Mouse (Mus musculus): Measurements from ENCODE around the gene Chst5. TPM values are rescaled to one million over a fixed set of nuclear protein-coding genes. Genes with fewer than 3 reads are reported as not detected.

Chst5 gene
- polyA plus RNA-seq, 1 experiment: 1.2 TPM

DNA sequence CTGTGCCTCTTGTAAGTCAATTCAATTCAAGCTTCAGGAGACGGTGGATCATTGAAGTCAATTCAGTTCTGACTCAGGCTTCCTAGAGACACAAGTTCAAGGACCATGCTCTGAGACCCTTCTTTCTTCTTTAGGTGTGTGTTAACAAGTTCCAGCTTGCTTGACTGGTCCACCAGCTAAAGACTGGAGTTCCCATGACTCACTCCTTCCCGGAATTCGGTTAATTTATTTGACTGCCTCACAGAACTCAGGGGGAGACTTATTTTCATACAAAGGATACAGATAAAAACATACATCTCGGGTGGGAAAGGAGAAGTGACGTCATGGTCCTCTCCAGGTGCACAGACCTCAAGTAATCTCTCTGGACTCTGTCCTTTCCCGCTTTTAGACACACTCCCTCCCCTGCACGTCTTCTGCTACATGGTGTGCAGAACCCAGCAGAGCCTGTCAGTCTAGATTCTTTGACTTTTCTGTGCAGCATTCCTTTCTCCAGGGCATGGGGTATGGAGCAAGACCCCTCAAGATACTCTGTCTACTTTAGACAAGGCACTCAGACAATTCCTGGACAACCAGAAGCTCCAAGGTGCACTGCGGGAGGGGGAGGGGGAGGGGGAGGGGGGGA, 4.6 kb downstream of the Chst5 start:
- Histone ChIP-seq H3K4me1 (ENCODE audit: control insufficient read depth, insufficient read depth, low read length) (no peaks in the 10 kb centered on the region), H3K27ac (ENCODE audit: insufficient read depth, low read length) (no peak overlapping the region), H3K4me3 (ENCODE audit: insufficient read depth, low read length) (no peak overlapping the region)
- TF ChIP-seq POLR2A (IDR thresholded peaks at IDR 0.05; ENCODE audit: extremely low read depth, insufficient read depth, low read length) (no peak), CTCF (IDR thresholded peaks at IDR 0.05; ENCODE audit: extremely low read depth, insufficient read depth, low read length) (no peak)

DNA sequence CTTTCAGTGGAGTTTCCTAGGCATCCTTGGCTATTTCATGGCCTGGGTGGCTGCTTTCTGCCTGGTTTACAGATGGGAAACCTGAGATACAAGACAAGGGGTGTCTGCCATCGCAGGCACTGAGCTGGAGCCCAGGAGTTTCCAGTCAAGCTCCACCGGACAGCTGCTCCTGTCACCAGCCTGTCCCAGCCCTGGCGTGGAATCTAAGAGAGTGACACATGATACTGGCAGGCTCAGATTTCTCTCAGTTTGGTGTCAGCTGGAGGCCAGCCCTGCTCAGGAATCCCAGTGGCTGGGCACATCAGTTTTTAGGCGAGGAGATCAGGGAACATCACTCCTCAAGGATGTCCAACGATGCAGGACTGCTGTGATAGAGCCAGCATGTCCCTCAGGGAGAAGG, 8.2 kb downstream of the Chst5 start:
- no peak for TF ChIP-seq CTCF (IDR thresholded peaks at IDR 0.05; ENCODE audit: extremely low read depth, insufficient read depth, low read length)
- TF ChIP-seq POLR2A (IDR thresholded peaks at IDR 0.05; ENCODE audit: extremely low read depth, insufficient read depth, low read length): no peak
- Histone ChIP-seq H3K4me1 (ENCODE audit: control insufficient read depth, insufficient read depth, low read length) (no peaks in the 10 kb centered on the region), H3K27ac (ENCODE audit: insufficient read depth, low read length) (no peak overlapping the region), H3K4me3 (ENCODE audit: insufficient read depth, low read length) (no peak overlapping the region)

DNA sequence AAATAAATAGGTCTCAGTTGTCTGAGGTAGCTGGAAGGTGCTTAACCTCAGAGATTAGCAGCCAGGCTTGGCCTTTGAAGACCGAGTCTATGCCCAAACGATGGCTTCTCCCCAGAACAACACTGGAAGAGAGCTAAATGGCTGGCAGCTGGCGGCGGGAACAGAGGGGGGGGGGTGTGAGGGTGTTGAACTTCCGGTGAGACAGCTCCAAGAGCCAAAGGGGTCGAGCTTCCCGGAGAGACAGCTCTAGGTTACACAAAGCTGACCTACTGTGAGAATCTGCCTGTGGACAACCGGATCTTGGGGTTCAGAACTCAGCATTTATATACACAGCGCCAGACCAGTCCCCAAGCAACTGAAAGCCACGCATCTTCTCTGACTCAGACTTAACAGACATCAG, 11.7 kb downstream of the Chst5 start:
- H3K4me1 ChIP-seq (ENCODE audit: control insufficient read depth, insufficient read depth, low read length): no peaks in the 10 kb centered on the region
- H3K27ac ChIP-seq (ENCODE audit: insufficient read depth, low read length): no peak overlapping the region
- TF ChIP-seq CTCF (IDR thresholded peaks at IDR 0.05; ENCODE audit: extremely low read depth, insufficient read depth, low read length) (no peak), POLR2A (IDR thresholded peaks at IDR 0.05; ENCODE audit: extremely low read depth, insufficient read depth, low read length) (no peak)
- H3K4me3 ChIP-seq (ENCODE audit: insufficient read depth, low read length): no peak overlapping the region

DNA sequence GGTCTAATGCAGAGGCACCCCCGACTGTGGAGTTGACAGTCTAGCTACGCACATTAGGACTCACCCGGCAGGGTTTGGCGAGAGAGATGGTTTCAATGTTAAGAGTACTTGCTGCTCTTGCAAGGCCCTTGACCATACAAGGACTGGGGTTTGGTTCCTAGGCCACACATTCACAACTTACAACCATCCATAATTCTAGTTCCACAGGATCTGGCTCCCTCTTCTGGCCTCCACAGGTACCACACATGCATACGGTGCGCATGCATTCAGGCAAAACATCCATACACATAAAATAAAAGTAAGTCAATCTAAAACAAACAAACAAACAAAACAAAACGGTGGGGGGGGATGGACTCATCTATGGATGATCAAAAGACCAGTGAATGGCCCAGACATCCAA, 15.3 kb downstream of the Chst5 start:
- H3K4me3 ChIP-seq (ENCODE audit: insufficient read depth, low read length): no peak overlapping the region
- TF ChIP-seq POLR2A (IDR thresholded peaks at IDR 0.05; ENCODE audit: extremely low read depth, insufficient read depth, low read length): no peak
- TF ChIP-seq CTCF (IDR thresholded peaks at IDR 0.05; ENCODE audit: extremely low read depth, insufficient read depth, low read length): 0 out of 2 replicates have a peak, but pooled peaks have one; percentile 10
- H3K4me1 ChIP-seq (ENCODE audit: control insufficient read depth, insufficient read depth, low read length): no peaks in the 10 kb centered on the region
- no peak overlapping the region for H3K27ac ChIP-seq (ENCODE audit: insufficient read depth, low read length)

DNA sequence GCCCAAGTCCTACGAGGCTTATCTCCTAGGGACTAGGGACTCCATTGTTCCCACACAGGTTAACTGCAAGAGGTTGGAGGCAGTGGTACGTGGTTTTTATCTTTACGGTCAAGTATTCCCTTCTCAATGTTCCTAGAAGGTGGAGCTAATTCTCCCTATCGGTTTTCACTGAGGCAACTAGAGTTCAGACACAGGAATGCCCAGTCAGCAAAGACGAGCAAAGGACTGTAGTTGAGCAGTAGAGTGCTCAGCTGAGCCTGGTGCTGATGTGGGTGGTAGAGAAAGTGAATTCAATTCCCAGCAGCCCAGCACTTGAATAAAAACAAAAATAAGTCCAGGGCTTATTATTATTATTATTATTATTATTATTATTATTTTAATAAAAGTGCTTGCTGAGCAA, 17.6 kb downstream of the Chst5 start:
- Histone ChIP-seq H3K4me1 (ENCODE audit: control insufficient read depth, insufficient read depth, low read length) (no peaks in the 10 kb centered on the region), H3K27ac (ENCODE audit: insufficient read depth, low read length) (no peak overlapping the region), H3K4me3 (ENCODE audit: insufficient read depth, low read length) (no peak overlapping the region)
- TF ChIP-seq POLR2A (IDR thresholded peaks at IDR 0.05; ENCODE audit: extremely low read depth, insufficient read depth, low read length) (no peak), CTCF (IDR thresholded peaks at IDR 0.05; ENCODE audit: extremely low read depth, insufficient read depth, low read length) (no peak)

DNA sequence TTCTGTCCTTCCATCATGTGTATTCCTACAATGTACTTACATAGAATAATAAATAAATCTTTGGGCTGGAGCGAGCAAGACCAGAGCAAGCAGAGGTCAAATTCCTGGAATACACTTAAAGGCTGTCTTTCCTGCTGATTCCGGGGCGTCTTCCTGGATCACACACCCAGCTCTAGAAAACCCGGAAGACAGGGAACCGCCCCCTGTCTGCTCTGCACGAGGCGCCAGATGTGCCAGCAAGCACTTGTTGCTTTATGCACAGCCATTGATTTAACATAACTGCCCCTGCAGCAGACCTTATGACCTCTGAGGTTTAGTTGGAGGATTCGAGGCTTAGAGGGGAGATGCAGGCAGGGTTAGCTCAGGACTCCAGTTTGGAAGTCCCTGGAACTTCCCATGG, 18.3 kb downstream of the Chst5 start:
- Histone ChIP-seq H3K4me3 (ENCODE audit: insufficient read depth, low read length) (no peak overlapping the region), H3K27ac (ENCODE audit: insufficient read depth, low read length) (no peak overlapping the region), H3K4me1 (ENCODE audit: control insufficient read depth, insufficient read depth, low read length) (no peaks in the 10 kb centered on the region)
- no peak for TF ChIP-seq CTCF (IDR thresholded peaks at IDR 0.05; ENCODE audit: extremely low read depth, insufficient read depth, low read length)
- no peak for TF ChIP-seq POLR2A (IDR thresholded peaks at IDR 0.05; ENCODE audit: extremely low read depth, insufficient read depth, low read length)

DNA sequence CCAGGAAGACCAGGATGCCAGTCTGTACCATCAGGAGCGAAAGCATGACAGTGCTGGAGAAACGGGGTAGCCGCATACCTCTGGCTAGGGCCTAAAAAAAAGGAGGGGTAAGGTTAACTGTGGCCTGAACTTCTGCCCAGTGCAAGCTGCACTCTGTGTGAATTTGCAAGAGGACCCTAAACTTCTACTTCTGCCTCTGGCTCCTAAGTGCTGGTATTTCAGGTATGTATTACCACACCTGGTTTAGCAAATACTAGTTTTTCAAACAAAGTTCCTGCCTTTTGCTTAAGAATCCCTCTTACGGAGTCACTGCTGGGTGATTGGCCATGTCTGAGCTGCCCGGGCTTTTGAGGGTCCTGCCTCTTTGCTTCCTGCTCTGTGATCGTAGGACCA, 19.3 kb downstream of the Chst5 start:
- H3K4me1 ChIP-seq (ENCODE audit: control insufficient read depth, insufficient read depth, low read length): no peaks in the 10 kb centered on the region
- H3K4me3 ChIP-seq (ENCODE audit: insufficient read depth, low read length): no peak overlapping the region
- H3K27ac ChIP-seq (ENCODE audit: insufficient read depth, low read length): no peak overlapping the region
- TF ChIP-seq CTCF (IDR thresholded peaks at IDR 0.05; ENCODE audit: extremely low read depth, insufficient read depth, low read length) (no peak), POLR2A (IDR thresholded peaks at IDR 0.05; ENCODE audit: extremely low read depth, insufficient read depth, low read length) (no peak)

DNA sequence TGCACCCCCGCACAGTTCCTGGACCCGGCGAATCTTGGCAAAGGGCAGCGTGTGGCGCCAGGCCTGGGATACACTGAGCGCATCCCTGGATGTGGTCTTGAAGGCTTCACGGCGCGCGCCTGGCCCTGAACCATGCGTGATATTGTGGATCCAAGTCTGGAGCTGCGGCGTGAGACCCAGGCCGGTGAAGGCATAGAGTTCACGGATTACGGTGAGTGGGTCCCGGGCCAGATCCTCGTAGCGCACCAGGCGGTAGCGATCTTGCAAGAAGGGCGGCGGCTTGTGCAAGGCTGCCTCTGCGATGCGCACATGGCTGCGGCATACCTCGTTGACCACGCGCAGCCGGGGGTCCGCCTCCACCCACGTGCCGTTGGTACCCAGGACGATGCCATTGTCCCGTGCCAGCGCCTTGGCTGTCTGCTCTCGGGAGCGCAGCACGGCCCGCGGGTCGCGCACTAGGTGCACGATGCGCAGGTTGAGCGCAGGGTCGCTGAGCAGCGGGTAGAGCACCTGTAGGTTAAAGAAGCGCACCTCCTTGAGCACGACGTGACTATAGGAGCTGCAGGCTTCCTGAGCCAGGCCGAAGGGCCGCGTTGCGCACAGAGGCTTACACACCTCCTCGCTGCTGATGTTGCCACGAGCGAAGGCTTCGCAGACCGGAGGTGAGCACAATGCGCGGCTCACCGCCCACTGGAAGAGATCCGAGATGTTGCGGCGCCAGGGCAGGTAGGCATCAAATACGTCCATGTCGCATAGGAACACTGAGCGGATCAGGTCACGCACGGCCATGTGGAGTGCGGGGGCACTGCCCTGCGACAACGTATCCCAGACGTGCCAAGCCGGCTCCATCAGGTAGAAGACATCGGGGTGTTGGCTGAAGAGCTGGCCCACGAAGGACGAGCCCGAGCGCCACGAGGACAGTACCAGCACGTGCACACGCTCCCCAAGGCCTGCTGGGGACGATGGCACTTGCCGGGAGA, 20.0 kb downstream of the Chst5 start:
- Histone ChIP-seq H3K4me1 (ENCODE audit: control insufficient read depth, insufficient read depth, low read length) (no peaks in the 10 kb centered on the region), H3K4me3 (ENCODE audit: insufficient read depth, low read length) (peak overlapping the region; percentile 32; the same call in 1 of the 2 replicates), H3K27ac (ENCODE audit: insufficient read depth, low read length) (no peak overlapping the region)
- TF ChIP-seq POLR2A (IDR thresholded peaks at IDR 0.05; ENCODE audit: extremely low read depth, insufficient read depth, low read length) (no peak), CTCF (IDR thresholded peaks at IDR 0.05; ENCODE audit: extremely low read depth, insufficient read depth, low read length) (no peak)

DNA sequence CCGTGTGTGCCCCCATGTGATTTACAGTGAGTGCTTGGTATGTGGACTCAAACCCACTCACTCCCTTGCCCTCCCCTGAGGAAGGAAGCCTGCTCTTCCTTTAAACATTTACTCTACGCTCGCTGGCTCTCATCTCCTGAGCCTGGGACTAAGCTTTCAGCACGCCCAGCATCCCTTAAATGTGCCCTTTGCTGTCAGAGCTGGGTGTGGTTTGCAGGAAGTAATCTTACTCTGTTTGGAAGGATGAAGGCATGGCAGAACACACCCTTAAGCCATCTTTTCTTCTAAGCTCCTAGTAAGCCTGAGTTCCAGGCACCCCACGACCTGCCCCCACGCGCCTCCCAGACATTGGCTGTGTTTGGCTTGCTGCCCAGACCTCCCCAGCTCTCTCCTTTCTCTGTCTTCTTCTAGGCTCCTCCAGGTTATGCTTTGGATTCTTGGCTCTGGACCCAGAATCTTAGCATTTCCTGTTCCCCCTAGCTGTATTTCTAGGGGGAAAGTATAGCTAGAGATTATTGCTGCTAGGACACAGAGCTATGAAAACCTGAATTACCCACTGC, 22.1 kb downstream of the Chst5 start:
- Histone ChIP-seq H3K27ac (ENCODE audit: insufficient read depth, low read length) (no peak overlapping the region), H3K4me3 (ENCODE audit: insufficient read depth, low read length) (no peak overlapping the region), H3K4me1 (ENCODE audit: control insufficient read depth, insufficient read depth, low read length) (no peaks in the 10 kb centered on the region)
- TF ChIP-seq POLR2A (IDR thresholded peaks at IDR 0.05; ENCODE audit: extremely low read depth, insufficient read depth, low read length) (no peak), CTCF (IDR thresholded peaks at IDR 0.05; ENCODE audit: extremely low read depth, insufficient read depth, low read length) (no peak)
